Mouse (Mus musculus) T-helper 1 cell (primary cell): ENCODE data around the gene Rrp36.

Experiments
- in situ Hi-C: fragments of 300-600 bp; cut with MboI, MseI; formaldehyde crosslinking; loops from one replicate; pipeline ENCODE4 v1.15.1; 2025; ENCODE audit warnings: high pct_unique_total_duplicates

Rrp36 gene

GRCm38 (mm10) chr17:46618394-46618768, 55.8 kb downstream of the Rrp36 start:
- in situ Hi-C loops: no loop called here

GRCm38 (mm10) chr17:46617799-46618198, 56.4 kb downstream of the Rrp36 start:
- in situ Hi-C loops: no loop called here
